Mouse (Mus musculus): ENCODE data around the gene Odf3b.

- TF ChIP-seq MAX (IDR thresholded peaks at IDR 0.05; ENCODE audit: low read depth), result no peak
- no peak for TF ChIP-seq SRF (IDR thresholded peaks at IDR 0.05; ENCODE audit: control insufficient read depth, insufficient read length, low read depth)
- no peak for TF ChIP-seq REST (IDR thresholded peaks at IDR 0.05; ENCODE audit: insufficient read depth, insufficient read length)
- TF ChIP-seq POLR2A (IDR thresholded peaks at IDR 0.05; ENCODE audit: insufficient read length, low read depth), result no peak
- TF ChIP-seq USF1 (IDR thresholded peaks at IDR 0.05; ENCODE audit: low read depth), result no peak
- TF ChIP-seq MYOG (IDR thresholded peaks at IDR 0.05; ENCODE audit: control insufficient read depth in 1 of 3, insufficient read depth in 1 of 3, insufficient read length in 2 of 3, low read depth in 2 of 3), result no peak
- no peak for TF ChIP-seq TCF12 (IDR thresholded peaks at IDR 0.05; ENCODE audit: insufficient read depth, poor library complexity, severe bottlenecking)
Measured at GRCm38 (mm10) chr15:89399716-89400115, 20.6 kb upstream of the Odf3b start.
